Mouse (Mus musculus) ES-E14 (cell line): Measurements from ENCODE around the gene Kif5c.

Experiments
- ZC3H11A ChIP-seq: IDR thresholded peaks from 2 replicates; pipeline ENCODE4 v1.6.1; 2012; ENCODE audit warnings: low read depth, mild to moderate bottlenecking, inconsistent platforms, low read length, borderline replicate concordance
- ZNF384 ChIP-seq: IDR thresholded peaks from 2 replicates; pipeline ENCODE4 v1.6.1; 2012; ENCODE audit warnings: low read depth, low read length, inconsistent platforms

- TF ChIP-seq ZC3H11A, result no peak
- TF ChIP-seq ZNF384, result no peak
Measured at GRCm38 (mm10) chr2:49735386-49735785, 116.3 kb downstream of the Kif5c start.
